Mouse (Mus musculus): ENCODE results near the gene Rere.

Rere gene

GRCm38 (mm10) chr4:150625425-150625824 lies 344.0 kb downstream of the Rere start:
- DNase-seq: peak; percentile 48

- peak; percentile 39 for DNase-seq
These were observed 344.7 kb downstream of the Rere start for GRCm38 (mm10) chr4:150625951-150626732.

DNA sequence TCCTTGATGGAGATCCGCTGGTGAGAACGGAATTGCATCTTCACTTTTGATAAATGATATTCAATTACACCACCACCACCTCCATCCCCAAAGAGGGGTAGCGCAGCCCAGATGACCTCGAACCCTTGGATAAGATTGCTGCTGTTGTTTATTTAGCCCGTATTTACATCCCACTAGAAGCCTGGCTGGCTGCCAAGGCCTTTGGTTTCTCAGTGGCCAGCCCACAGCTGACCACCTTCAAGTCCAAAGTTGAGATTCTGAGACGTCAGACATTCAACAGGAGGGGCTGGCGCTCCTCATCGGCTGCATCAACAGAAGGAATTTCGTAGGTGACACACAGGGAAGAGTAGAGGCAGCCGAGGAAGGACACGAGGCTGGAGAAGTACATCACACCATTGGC lies 347.8 kb downstream of the Rere start:
- peak; percentile 41 for DNase-seq

DNA sequence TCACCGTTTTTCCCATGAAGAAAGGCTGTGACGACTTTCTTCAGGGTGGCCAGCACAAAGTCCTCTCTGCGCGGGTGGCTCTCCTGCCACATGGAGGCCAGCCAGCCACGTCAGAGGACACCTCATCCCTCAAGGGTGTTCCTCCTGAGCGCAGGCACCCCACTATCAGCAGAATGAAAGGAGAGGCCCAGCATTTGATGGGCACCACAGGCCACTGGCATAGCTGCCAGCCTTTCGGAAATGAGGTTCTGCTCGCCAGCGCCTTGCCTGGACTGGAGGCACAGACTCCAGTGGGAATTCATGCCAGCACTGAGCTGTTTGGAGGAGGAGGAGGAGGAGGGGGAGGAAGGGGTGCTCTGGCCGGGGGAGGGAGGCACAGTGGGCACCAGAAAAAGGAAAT lies 354.1 kb downstream of the Rere start:
- DNase-seq: no peak

GRCm38 (mm10) chr4:150636635-150637034 lies 355.2 kb downstream of the Rere start:
- no peak for DNase-seq

GRCm38 (mm10) chr4:150644299-150644698 lies 362.9 kb downstream of the Rere start:
- DNase-seq: no peak

DNA sequence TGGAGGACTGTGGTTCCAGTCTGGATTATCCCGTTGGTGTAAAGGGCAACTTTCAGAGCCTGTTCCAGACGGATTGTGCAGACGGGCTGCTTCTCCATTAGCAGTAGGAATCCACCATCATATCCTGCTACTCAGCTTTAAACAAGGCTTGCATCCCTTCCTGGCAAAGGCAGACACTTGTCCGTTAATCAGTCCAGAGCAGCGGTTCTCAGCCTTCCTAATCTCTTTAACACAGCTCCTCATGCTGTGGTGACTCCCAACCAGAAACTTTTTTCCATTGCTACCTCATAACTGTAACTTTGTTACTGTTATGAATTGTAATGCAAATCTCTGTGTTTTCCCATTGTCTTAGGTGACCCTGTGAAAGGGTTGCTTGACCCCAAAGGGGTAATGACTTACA lies 367.9 kb downstream of the Rere start:
- no peak for DNase-seq

DNA sequence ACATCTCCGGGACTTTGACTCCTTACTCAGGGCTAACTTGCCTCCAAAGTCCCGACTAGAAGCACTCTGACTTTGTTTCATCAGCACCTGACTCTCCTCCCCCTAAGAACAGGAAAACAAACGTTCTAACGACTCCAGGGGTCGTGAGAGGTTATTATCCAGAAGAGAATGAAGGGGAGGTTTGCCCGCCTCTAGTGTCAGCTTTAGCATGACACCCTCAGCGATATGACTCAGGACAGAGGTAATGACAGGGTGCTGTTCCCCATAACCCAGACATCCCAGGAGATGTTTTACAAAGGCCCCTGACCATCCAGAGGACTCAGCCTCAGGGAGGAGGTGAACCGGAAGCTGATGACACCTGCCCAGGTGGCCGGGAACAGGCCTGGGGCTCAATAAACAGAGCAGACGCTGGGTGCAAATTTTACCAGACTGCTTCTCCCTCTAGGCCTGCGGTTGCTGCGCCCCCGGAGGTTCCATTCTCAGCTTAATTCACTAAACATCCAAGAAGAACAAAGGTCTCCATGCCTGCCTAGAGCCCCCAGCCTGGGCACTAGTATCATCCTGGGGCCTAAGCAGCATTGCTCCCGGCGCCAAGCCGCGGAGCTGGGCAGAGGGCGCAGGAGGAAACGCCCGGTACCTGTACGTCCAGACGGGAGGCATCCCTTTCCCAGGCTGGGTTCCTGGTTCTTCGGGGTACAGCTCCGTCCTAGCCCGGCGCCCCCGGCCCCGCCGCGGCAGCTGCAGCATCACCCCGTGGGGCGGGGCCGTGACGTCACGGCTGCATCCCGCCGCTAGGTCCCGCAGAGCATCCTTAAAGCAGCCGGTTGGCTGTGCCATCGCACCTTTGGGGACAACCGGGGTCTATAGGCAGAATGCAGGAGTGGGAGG lies 370.2 kb downstream of the Rere start, which contains the start of gene Slc45a1:
Gene Slc45a1 (minus strand): TSS at position 785 of the 888 bp plus-strand sequence.
- DNase-seq: peak; percentile 71

- no peak for DNase-seq
These were observed 371.7 kb downstream of the Rere start for GRCm38 (mm10) chr4:150653072-150653599.

DNA sequence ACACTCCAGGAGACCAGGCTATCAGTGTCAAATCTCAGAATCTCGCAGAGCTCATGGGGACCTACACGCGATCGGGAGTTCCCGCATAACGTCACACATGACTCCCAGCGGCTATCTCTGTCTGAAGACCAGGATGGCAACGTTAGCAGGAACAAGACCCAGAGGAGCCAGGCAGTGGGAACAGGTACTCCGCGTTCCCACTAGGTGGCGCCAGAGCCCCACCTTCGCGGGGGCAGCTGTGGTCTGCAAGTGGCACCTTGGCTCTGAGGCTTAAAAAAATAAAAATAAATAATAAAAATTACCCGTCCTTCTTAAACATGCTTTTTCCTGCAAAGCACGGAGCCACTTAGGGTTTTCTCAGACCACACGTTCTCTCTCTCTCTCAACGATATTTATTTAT lies 374.5 kb downstream of the Rere start:
- peak; percentile 88 for DNase-seq

DNA sequence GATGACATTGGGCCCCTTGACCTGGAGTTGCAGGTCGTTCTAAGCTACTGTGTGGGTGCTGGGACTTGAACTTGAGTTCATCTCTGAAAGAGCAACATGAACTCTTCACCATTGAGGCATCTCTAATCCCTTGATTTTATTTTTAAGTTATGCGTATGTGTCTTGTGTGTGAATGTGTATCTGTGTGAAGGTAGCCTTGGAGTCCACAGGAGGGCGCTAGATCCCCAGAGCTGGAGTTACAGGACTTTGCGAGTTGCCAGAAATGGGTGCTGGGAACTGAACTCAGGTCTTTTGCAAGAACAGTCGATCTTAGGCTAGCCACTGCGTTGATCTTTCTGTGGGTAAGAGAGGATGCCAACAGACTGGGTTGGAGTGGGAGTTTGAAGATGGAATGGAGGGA lies 375.1 kb downstream of the Rere start:
- DNase-seq: peak; percentile 31

GRCm38 (mm10) chr4:150659926-150660610 lies 378.6 kb downstream of the Rere start:
- DNase-seq: no peak

DNA sequence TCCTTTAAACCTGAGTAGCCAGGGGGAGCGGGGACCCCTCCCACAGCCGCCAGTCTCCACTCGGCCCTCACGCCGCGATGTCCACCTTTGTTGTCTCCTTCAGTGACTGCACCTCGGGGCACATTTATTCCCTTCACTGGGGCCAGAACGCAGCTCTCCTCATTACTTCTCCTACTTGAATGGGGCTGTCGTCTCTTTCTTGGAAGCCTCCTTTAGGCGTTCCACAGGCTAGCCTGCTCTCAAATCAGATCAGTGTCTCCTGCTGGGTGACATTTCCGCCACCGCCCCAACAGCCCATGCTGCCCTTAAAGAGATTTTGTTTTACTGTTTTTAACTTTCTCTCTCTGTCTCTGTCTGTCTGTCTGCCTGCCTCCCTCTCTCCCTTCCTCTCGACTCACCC lies 380.4 kb downstream of the Rere start:
- no peak for DNase-seq

DNA sequence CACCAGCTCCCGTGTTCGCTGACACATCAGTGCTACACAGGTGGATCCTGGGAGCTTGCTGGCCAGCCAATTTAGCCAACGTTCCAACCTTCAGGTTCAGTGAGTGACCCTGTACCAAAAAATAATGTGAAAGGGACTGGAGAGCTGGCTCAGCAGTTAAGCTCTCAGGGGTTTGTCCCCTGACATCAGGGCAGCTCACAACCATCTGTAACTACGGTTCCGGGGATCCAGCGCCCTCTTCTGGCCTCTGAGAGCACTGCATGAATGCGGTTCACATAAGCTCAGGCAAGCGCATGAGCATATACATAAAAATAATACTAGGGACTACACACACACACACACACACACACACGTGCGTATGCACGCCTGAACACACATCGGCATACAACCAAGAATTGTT lies 381.7 kb downstream of the Rere start:
- peak; percentile 57 for DNase-seq

GRCm38 (mm10) chr4:150664726-150665125 lies 383.3 kb downstream of the Rere start:
- DNase-seq: no peak

DNA sequence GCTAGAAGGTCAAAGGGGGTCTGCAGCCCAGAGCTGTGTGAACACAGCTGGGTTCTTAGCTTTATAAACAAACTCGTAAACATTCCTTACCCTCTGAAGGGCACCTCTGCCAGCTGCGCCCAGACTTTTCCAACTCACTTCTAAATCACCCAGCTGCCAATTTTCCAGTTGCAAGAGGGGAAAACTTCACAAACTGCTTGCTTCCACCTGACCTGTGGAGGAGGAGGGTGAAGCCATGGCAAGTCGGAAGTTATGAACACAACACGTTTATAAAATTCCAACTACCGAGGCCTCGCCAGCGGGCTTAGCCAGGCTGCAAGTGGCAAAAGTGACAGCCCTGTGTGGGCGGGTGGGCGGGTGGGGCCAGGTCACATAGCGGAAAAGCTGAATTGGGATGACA lies 384.4 kb downstream of the Rere start:
- no peak for DNase-seq
